8 mouse cellular contexts compared by ENCODE assay signal in the genomic region with DNA sequence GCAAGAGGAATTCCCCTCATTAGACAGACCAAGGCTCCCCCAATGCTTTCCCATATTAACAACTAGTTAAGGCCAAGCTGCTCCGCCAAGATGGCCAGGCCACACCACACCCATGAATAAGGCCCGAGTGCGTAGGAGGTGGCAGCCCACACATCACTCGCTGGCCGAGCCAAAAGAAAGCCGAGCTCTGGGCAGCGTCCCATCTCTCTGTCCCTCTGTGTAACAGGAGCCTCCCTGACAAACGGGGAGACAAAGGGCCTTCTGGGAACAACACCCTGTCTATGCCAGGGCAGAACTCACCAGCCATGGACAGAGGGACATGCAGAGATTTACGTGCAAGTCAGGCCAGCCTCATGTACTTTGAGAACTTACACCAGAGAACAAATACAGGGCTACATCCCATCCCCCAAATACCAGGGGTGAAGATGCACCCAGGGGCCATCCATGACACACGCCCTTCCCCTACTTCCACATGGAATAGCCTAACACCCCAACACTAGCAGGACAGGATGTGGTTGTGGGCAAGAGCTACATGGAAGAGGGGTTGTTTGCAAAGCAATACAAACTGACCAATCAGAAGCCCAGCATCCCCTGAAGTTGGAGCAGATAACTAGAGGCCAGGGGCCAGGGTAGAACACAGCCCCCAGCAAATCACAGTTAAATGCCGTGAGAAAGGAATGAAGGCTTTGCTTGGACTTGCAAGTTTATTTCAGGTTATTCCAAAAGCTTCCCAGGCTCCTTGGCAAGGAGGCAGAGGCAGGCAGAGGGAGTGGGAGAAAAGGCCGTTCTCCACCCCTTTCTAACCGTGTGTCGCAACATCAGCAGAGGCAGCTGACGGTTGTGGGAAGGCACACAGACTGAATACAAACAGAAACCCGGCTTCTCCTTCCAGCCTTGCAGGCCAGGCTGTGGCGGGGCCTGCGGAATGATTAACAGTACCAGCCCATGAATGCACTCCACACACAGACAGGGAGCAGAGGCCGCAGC. TPM values are rescaled to one million over a fixed set of nuclear protein-coding genes. Genes with fewer than 3 reads are reported as not detected.
DNase-seq lines count a peak whose midpoint lies in the region; ATAC-seq and TF ChIP-seq lines count a peak whose summit lies in the region.

No protein-coding gene starts in this region.

- H3K9ac ChIP-seq in forebrain, postnatal 0 days, result no peak overlapping the region
- H3K9ac ChIP-seq in midbrain, embryonic 13.5 days (replicated peaks), result no peak overlapping the region

- no peak overlapping the region for H3K4me2 ChIP-seq in forebrain, postnatal 0 days (ENCODE audit: low read depth)
- no peak overlapping the region for H3K4me2 ChIP-seq in midbrain, embryonic 13.5 days (replicated peaks)

- H3K27me3 ChIP-seq in C2C12 (ENCODE audit: control insufficient read depth, insufficient read depth, insufficient read length), result no peaks in the 10 kb centered on the region
- no peaks in the 10 kb centered on the region for H3K27me3 ChIP-seq in forebrain, postnatal 0 days (ENCODE audit: insufficient read depth, low read length)
- no peaks in the 10 kb centered on the region for H3K27me3 ChIP-seq in midbrain, embryonic 13.5 days

- peak overlapping the region; percentile 54 for H3K27ac ChIP-seq in forebrain, postnatal 0 days (ENCODE audit: low read depth, low read length)
- H3K27ac ChIP-seq in midbrain, embryonic 13.5 days, result peak overlapping the region; percentile 60

- peak; percentile 75 for ATAC-seq in forebrain, postnatal 0 days
- ATAC-seq in midbrain, embryonic 13.5 days, result no peak

- no peaks in the 10 kb centered on the region for H3K79me2 ChIP-seq in C2C12 (ENCODE audit: control insufficient read depth, insufficient read depth)

- no peaks in the 10 kb centered on the region for H3K36me3 ChIP-seq in C2C12 (ENCODE audit: control insufficient read depth, insufficient read depth)
- no peaks in the 10 kb centered on the region for H3K36me3 ChIP-seq in forebrain, postnatal 0 days (ENCODE audit: insufficient read depth)
- no peaks in the 10 kb centered on the region for H3K36me3 ChIP-seq in midbrain, embryonic 13.5 days

- intact Hi-C loops in heart, postnatal 36 days (cut with DNase I), result no loop called here

- no peak for TF ChIP-seq CTCF in C2C12 (IDR thresholded peaks at IDR 0.05; ENCODE audit: control insufficient read depth, insufficient read depth, insufficient read length)
- TF ChIP-seq CTCF in forebrain, postnatal 0 days (IDR thresholded peaks at IDR 0.05; ENCODE audit: low read depth), result no peak

- H3K4me1 ChIP-seq in forebrain, postnatal 0 days (ENCODE audit: insufficient read depth), result no peaks in the 10 kb centered on the region
- H3K4me1 ChIP-seq in midbrain, embryonic 13.5 days (replicated peaks), result peaks cover 9% of the 10 kb centered on the region; the same call in 1 of the 2 replicates

- peak overlapping the region; percentile 10 for H3ac ChIP-seq in C2C12 (ENCODE audit: control insufficient read depth, insufficient read length, low read depth)

- H3K9me3 ChIP-seq in forebrain, postnatal 0 days (ENCODE audit: low read length), result no peaks in the 10 kb centered on the region
- no peaks in the 10 kb centered on the region for H3K9me3 ChIP-seq in midbrain, embryonic 13.5 days

- WGBS in forebrain, postnatal 0 days, result 41% methylated on average over 19 of the region's 19 CpGs
- WGBS in midbrain, embryonic 13.5 days, result 69% methylated on average over 19 of the region's 19 CpGs

- H3K79me3 ChIP-seq in C2C12 (ENCODE audit: low read depth), result no peaks in the 10 kb centered on the region

- peak; percentile 64 for DNase-seq in adrenal gland, postnatal 10 days
- DNase-seq in forebrain, postnatal 0 days, result peak; percentile 42
- peak; percentile 61 for DNase-seq in heart, postnatal 36 days
- DNase-seq in layer of hippocampus, postnatal 10 days (ENCODE audit: low spot score in 2 of 2), result peak; percentile 55 to 60
- DNase-seq in urinary bladder, postnatal 4 days (ENCODE audit: low spot score in 2 of 2), result peak; percentile 70 to 79
- no peak for DNase-seq in thymus, postnatal 36 days

- H3K4me3 ChIP-seq in C2C12 (ENCODE audit: insufficient read depth, poor library complexity, severe bottlenecking), result no peak overlapping the region
- H3K4me3 ChIP-seq in forebrain, postnatal 0 days (ENCODE audit: low read depth, low read length), result no peak overlapping the region
- H3K4me3 ChIP-seq in midbrain, embryonic 13.5 days (replicated peaks), result no peak overlapping the region

TF ChIP-seq in C2C12, 6 proteins besides CTCF, POLR2A, EP300 and RAD21:
- peak; percentile 98 for TF ChIP-seq CEBPB (IDR thresholded peaks at IDR 0.05; ENCODE audit: low read depth)
- TF ChIP-seq MYOD1 (IDR thresholded peaks at IDR 0.05; ENCODE audit: control insufficient read depth, insufficient read length, low read depth), result no peak
- TF ChIP-seq FOSL1 (IDR thresholded peaks at IDR 0.05; ENCODE audit: insufficient read depth, low read length, poor library complexity, severe bottlenecking), result no peak
- TF ChIP-seq USF1 (IDR thresholded peaks at IDR 0.05; ENCODE audit: low read depth), result no peak

RNA-seq across cellular contexts. Expression of gene Afap1l2, which starts 30.8 kb away (rescaled TPM):
- 0.90 TPM for polyA plus RNA-seq in C2C12 (2012; fragmentation: generic; extraction: Trizol)
- 10 to 100 TPM; 11.4 to 17.4 TPM for total RNA-seq in adrenal gland, postnatal 10 days (2021)
- 11.6 and 12.7 TPM in 2 replicates for total RNA-seq in forebrain, postnatal 0 days (2014; rRNA removed)
- 8.5 and 10.1 TPM in 2 replicates for polyA plus RNA-seq in forebrain, postnatal 0 days (2015; fragmentation: Nextera tagmentation; extraction: Ambion mirVana)
- total RNA-seq in heart, postnatal 36 days (2021), result 1 to 10 TPM; 4.6 to 4.9 TPM
- 10 to 100 TPM; 22.0 to 24.5 TPM for total RNA-seq in layer of hippocampus, postnatal 10 days (2021)
- polyA plus RNA-seq in midbrain, embryonic 13.5 days (2015; fragmentation: Nextera tagmentation; extraction: Ambion mirVana), result 5.5 TPM in 2 replicates

Comparison
In these comparisons a context has a peak if more than half of its experiments do, and no peak if none do; other contexts are left out.
1. DNase-seq: peak in adrenal gland, postnatal 10 days (single experiment), forebrain, postnatal 0 days (single experiment), heart, postnatal 36 days (2 of 2), layer of hippocampus, postnatal 10 days (2 of 2) and urinary bladder, postnatal 4 days (2 of 2); none in thymus, postnatal 36 days (0 of 2).